Mouse (Mus musculus): ENCODE results near the gene Ipo8.

GRCm38 (mm10) chr6:148795145-148795544, 36.1 kb downstream of the Ipo8 start:
- no peak for TF ChIP-seq CTCF (IDR thresholded peaks at IDR 0.05; ENCODE audit: low read depth, low read length)
- TF ChIP-seq POLR2A (IDR thresholded peaks at IDR 0.05; ENCODE audit: borderline replicate concordance, low read depth, low read length), result no peak
